Mouse (Mus musculus): ENCODE results near the gene Hykk.

The Hykk gene

GRCm38 (mm10) chr9:54981291-54982191 is 64.5 kb downstream of the Hykk start:
- no peak for DNase-seq (ENCODE audit: low spot score in 2 of 2)

GRCm38 (mm10) chr9:54982401-54982800 is 65.3 kb downstream of the Hykk start:
- no peak for DNase-seq (ENCODE audit: low spot score in 2 of 2)

GRCm38 (mm10) chr9:54990362-54990761 is 73.3 kb downstream of the Hykk start:
- DNase-seq (ENCODE audit: low spot score in 2 of 2), result no peak

- no peak for DNase-seq (ENCODE audit: low spot score in 2 of 2)
Measured at GRCm38 (mm10) chr9:54994381-54994780, 77.3 kb downstream of the Hykk start.

- DNase-seq (ENCODE audit: low spot score in 2 of 2), result no peak
Measured at GRCm38 (mm10) chr9:54995645-54996044, 78.6 kb downstream of the Hykk start.

Measured in left cerebral cortex, adult 9 months (tissue).